Mouse (Mus musculus) induced T-regulatory cell, adult 2 months (primary cell): ENCODE results near the gene Naa30.
"Not testable (repeated sequence)": the region's sequence is repeated elsewhere in the genome, so short reads cannot be mapped to it uniquely, and the experiment has no call there.

Experiments used
- DNase-seq: peaks from one replicate; pipeline ENCODE4 v3.0.0-alpha.2; 2012; ENCODE audit warnings: low read depth

Naa30 gene

GRCm38 (mm10) chr14:49171867-49172581 lies at the start of gene Naa30:
Gene Naa30 (plus strand): TSS chr14:49172226.
- DNase-seq = peak; percentile 96

- DNase-seq = no peak
Observed at GRCm38 (mm10) chr14:49127162-49127779, 44.8 kb upstream of the Naa30 start.

- no peak for DNase-seq
Observed at GRCm38 (mm10) chr14:49128544-49129263, 43.3 kb upstream of the Naa30 start.

GRCm38 (mm10) chr14:49132391-49132790 lies 39.6 kb upstream of the Naa30 start:
- DNase-seq = no peak

- no peak for DNase-seq
Observed at GRCm38 (mm10) chr14:49138171-49138570, 33.9 kb upstream of the Naa30 start.

- DNase-seq = no peak
Observed at GRCm38 (mm10) chr14:49140756-49141155, 31.3 kb upstream of the Naa30 start.

GRCm38 (mm10) chr14:49153801-49154200 lies 18.2 kb upstream of the Naa30 start:
- DNase-seq = peak; percentile 87

- DNase-seq = peak; percentile 24
Observed at GRCm38 (mm10) chr14:49155572-49155971, 16.5 kb upstream of the Naa30 start.

GRCm38 (mm10) chr14:49158143-49158925 lies 13.7 kb upstream of the Naa30 start:
- DNase-seq = no peak

GRCm38 (mm10) chr14:49171286-49171685 lies 740 bp upstream of the Naa30 start:
- DNase-seq = peak; percentile 50

- peak; percentile 75 for DNase-seq
Observed at GRCm38 (mm10) chr14:49172582-49172988, 559 bp downstream of the Naa30 start.

- peak; percentile 62 for DNase-seq
Observed at GRCm38 (mm10) chr14:49173290-49174135, 1.5 kb downstream of the Naa30 start.

- no peak for DNase-seq
Observed at GRCm38 (mm10) chr14:49179736-49180135, 7.7 kb downstream of the Naa30 start.

- DNase-seq = no peak
Observed at GRCm38 (mm10) chr14:49186270-49186669, 14.2 kb downstream of the Naa30 start.

- DNase-seq = no peak
Observed at GRCm38 (mm10) chr14:49197031-49197527, 25.1 kb downstream of the Naa30 start.

- DNase-seq = no peak
Observed at GRCm38 (mm10) chr14:49201073-49201778, 29.2 kb downstream of the Naa30 start.

GRCm38 (mm10) chr14:49210215-49210614 lies 38.2 kb downstream of the Naa30 start:
- not testable (repeated sequence) for DNase-seq

GRCm38 (mm10) chr14:49218677-49219076 lies 46.7 kb downstream of the Naa30 start:
- peak; percentile 45 for DNase-seq

- DNase-seq = peak; percentile 46
Observed at GRCm38 (mm10) chr14:49219466-49220022, 47.5 kb downstream of the Naa30 start.

GRCm38 (mm10) chr14:49221771-49222170 lies 49.7 kb downstream of the Naa30 start:
- peak; percentile 79 for DNase-seq
